Mouse (Mus musculus): ENCODE measurements at regions not wholly inside any gene's neighbourhood (a gene's known extent, or its start where the extent isn't known, plus 50 kb on each side); places are given as distances from the start of the nearest gene placed in this dataset.

- TF ChIP-seq CTCF (IDR thresholded peaks at IDR 0.05; ENCODE audit: low read depth): no peak
- TF ChIP-seq EP300 (IDR thresholded peaks at IDR 0.05; ENCODE audit: low read depth): no peak
Measured at GRCm38 (mm10) chr12:7918967-7919708, 58.3 kb upstream of the Apob start.

Measured in liver, embryonic 14.5 days (tissue).